Mouse (Mus musculus): ENCODE data around the gene Eif1ad.

DNA sequence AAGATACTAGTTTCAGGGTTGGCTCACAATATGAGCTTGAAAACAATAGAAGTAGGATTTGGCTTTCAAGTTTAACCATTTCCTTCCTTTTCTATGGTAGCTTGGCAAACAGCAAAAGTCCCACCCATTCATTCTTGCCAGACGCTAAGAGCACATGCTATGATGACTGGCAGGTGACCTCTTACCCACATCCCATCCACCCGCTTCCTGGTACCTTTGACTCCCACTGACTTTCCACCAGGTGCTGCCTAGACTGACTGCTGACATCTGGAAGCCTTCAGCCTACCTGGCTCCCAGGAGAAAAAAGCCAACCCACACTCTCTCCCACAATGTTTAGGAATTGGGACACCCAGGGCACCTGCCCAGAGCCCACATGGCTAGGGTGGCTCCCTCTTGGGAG is 2.4 kb upstream of the Eif1ad start:
- no peak for TF ChIP-seq EP300 (IDR thresholded peaks at IDR 0.05; ENCODE audit: low read depth)
- no peak for TF ChIP-seq CTCF (IDR thresholded peaks at IDR 0.05; ENCODE audit: low read depth)

Measured in heart, postnatal 0 days (tissue).